Mouse (Mus musculus): Measurements from ENCODE around the gene Sdf2. TPM values are rescaled to one million over a fixed set of nuclear protein-coding genes. Genes with fewer than 3 reads are reported as not detected.

Sdf2 gene
- 29.0 and 33.7 TPM in 2 replicates for polyA plus RNA-seq (2015; fragmentation: Nextera tagmentation; extraction: Ambion mirVana)

DNA sequence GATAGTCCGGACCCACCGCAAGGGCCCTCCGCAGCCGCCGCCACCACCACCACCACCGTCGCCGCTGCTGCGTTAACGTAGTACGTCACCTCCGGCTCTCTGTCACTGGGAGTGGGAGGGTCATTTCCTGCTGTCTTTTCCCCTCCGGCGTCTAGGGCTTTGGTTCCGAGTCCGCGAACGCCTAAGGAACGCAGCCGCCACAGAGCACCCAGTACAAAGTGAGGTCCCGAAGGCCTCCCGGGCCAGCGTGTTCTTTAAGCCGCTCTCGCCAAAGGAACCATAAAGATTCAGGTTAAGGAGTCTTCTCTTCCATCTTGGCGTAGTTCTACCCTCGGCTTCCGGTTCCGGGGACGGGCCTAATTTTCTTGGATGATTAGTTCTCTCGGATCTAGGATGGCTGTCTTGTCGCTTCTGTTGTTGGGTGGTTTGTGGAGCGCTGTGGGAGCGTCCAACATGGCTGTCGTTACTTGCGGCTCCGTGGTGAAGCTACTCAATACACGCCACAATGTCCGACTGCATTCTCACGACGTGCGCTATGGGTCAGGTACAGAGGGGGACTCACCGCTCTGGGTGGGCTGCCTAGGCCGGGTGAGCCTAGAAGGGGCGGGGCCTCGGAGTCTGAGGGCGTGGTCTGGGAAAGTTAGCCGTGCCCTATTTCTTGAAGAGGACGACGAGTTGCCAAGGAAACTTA is at the start of gene Sdf2, which contains the start of gene Supt6:
Gene Sdf2, plus strand, starts transcription at position 120 of the 691 bp plus-strand sequence.
Gene Supt6, minus strand, starts transcription at position 361 of the 691 bp plus-strand sequence.
- peak; percentile 93 for ATAC-seq (ENCODE audit: insufficient read depth)
- under 1% methylated on average over 50 of the region's 50 CpGs for WGBS (ENCODE audit: insufficient replicate concordance)
- peaks cover 43% of the 10 kb centered on the region for H3K4me1 ChIP-seq (replicated peaks)
- peak within 1 kb of the TSS; percentile 96 for H3K27ac ChIP-seq (replicated peaks)
- H3K4me2 ChIP-seq = peak within 1 kb of the TSS; percentile 80
- H3K4me3 ChIP-seq (replicated peaks) = peak within 1 kb of the TSS; percentile 90
- H3K9me3 ChIP-seq (replicated peaks) = no peaks in the 10 kb centered on the region
- H3K27me3 ChIP-seq = no peaks in the 10 kb centered on the region
- peaks cover 10% of the 10 kb centered on the region for H3K36me3 ChIP-seq (replicated peaks)
- peak within 1 kb of the TSS; percentile 88 for H3K9ac ChIP-seq

GRCm38 (mm10) chr11:78202372-78202771 is 43.2 kb upstream of the Sdf2 start:
- Histone ChIP-seq H3K4me1 (replicated peaks) (no peaks in the 10 kb centered on the region), H3K4me3 (replicated peaks) (no peak overlapping the region), H3K36me3 (replicated peaks) (peaks cover 29% of the 10 kb centered on the region), H3K9ac (no peak overlapping the region), H3K27me3 (no peaks in the 10 kb centered on the region), H3K4me2 (no peak overlapping the region), H3K9me3 (replicated peaks) (no peaks in the 10 kb centered on the region), H3K27ac (replicated peaks) (no peak overlapping the region)
- 77% methylated on average over 3 of the region's 3 CpGs for WGBS (ENCODE audit: insufficient replicate concordance)
- ATAC-seq (ENCODE audit: insufficient read depth) = no peak

- WGBS (ENCODE audit: insufficient replicate concordance) = 81% methylated on average over 6 of the region's 6 CpGs
- Histone ChIP-seq H3K4me2 (no peak overlapping the region), H3K27me3 (no peaks in the 10 kb centered on the region), H3K4me1 (replicated peaks) (no peaks in the 10 kb centered on the region), H3K9ac (no peak overlapping the region), H3K4me3 (replicated peaks) (no peak overlapping the region), H3K36me3 (replicated peaks) (peaks cover 48% of the 10 kb centered on the region), H3K27ac (replicated peaks) (no peak overlapping the region), H3K9me3 (replicated peaks) (no peaks in the 10 kb centered on the region)
- no peak for ATAC-seq (ENCODE audit: insufficient read depth)
Observed at GRCm38 (mm10) chr11:78204287-78204686, 41.3 kb upstream of the Sdf2 start.

DNA sequence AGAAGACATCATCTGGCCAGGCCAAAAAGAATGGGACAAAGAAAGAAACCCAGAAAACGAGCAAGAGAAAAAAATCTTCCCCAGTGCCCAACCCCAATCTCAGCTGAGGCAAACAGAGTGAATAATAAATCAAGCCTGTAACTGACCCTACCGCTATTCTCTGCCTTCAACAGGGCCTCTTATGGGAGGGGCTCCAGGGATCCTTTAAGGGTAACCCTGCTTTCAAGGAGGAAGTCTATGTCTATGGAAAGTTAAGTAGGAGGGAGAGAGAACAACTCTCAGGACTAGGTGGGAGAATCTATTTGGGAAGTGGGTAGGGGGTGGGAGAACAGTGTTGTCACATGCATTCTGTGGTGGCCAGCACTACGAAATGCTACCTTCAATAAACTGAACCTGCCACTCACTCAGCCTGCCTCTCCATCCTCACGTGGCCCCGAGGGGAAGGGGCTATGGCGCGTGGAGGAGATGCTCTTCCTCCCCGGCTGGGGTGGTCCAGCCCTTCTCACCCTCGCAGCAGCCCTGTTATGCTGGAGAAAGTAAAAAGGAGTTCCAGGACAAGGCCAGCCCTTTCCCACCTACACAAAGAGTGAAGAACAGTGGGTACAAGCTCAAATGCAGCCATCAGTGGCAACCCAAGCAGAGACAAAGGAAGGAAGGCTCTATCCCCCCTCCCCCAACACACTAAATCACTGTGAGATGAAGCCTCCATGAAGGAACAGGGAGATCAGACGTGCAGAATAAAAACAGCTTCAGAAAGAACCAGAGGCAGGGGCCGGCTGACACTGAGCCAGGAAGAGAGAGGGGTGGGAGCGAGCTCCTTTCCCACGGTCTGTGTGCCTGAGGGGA is 40.0 kb upstream of the Sdf2 start:
- peaks cover 61% of the 10 kb centered on the region for H3K36me3 ChIP-seq (replicated peaks)
- H3K4me2 ChIP-seq = no peak overlapping the region
- no peak overlapping the region for H3K9ac ChIP-seq
- no peaks in the 10 kb centered on the region for H3K4me1 ChIP-seq (replicated peaks)
- no peak overlapping the region for H3K27ac ChIP-seq (replicated peaks)
- no peak for ATAC-seq (ENCODE audit: insufficient read depth)
- WGBS (ENCODE audit: insufficient replicate concordance) = 76% methylated on average over 13 of the region's 13 CpGs
- no peaks in the 10 kb centered on the region for H3K27me3 ChIP-seq
- no peak overlapping the region for H3K4me3 ChIP-seq (replicated peaks)
- no peaks in the 10 kb centered on the region for H3K9me3 ChIP-seq (replicated peaks)

DNA sequence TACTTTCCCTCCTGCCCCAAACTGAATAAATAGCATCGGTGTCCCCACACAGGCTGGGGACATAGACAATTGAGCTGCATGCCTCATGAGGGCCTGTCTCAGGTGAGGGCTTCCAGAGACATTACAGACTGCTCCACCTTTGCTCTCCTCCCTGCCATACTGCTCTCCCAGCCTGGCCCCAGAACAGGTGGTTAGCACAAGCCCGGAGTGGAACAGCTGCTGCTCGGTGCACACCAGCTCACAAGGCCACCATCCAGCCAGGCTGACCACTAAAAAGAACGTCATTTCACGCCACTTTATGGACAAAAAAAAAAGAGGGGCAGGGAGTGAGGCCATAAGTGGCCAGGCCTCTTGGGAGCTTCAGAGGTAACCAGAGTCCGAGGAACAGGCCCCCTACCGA is 38.4 kb upstream of the Sdf2 start:
- H3K27ac ChIP-seq (replicated peaks) = no peak overlapping the region
- ATAC-seq (ENCODE audit: insufficient read depth) = no peak
- no peaks in the 10 kb centered on the region for H3K9me3 ChIP-seq (replicated peaks)
- H3K27me3 ChIP-seq = no peaks in the 10 kb centered on the region
- no peaks in the 10 kb centered on the region for H3K4me1 ChIP-seq (replicated peaks)
- no peak overlapping the region for H3K9ac ChIP-seq
- 85% methylated on average over 7 of the region's 7 CpGs for WGBS (ENCODE audit: insufficient replicate concordance)
- no peak overlapping the region for H3K4me2 ChIP-seq
- H3K4me3 ChIP-seq (replicated peaks) = no peak overlapping the region
- H3K36me3 ChIP-seq (replicated peaks) = peaks cover 77% of the 10 kb centered on the region

DNA sequence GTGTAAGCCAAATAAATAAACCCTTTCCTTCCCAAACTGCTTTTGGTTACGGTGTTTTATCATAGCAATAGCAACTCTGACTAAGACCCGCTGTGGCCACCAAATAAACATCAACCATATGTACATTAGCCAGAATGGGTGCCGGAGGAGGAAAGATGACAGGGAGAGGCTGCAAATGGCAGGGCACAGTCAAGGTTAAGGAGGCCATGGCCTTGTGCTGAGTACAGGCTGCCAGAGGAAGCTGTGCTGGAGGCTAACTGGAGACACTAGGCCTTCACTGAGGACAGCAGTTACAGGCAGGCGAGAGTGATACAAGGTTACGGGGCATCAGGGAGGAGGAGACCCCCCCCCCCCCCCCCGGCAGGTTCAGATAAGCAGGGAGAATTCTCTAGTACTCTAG is 35.7 kb upstream of the Sdf2 start:
- WGBS (ENCODE audit: insufficient replicate concordance) = 84% methylated on average over 6 of the region's 6 CpGs
- no peak overlapping the region for H3K9ac ChIP-seq
- peaks cover 98% of the 10 kb centered on the region for H3K36me3 ChIP-seq (replicated peaks)
- no peak overlapping the region for H3K4me3 ChIP-seq (replicated peaks)
- no peak for ATAC-seq (ENCODE audit: insufficient read depth)
- H3K4me1 ChIP-seq (replicated peaks) = no peaks in the 10 kb centered on the region
- H3K27me3 ChIP-seq = no peaks in the 10 kb centered on the region
- no peak overlapping the region for H3K4me2 ChIP-seq
- no peak overlapping the region for H3K27ac ChIP-seq (replicated peaks)
- H3K9me3 ChIP-seq (replicated peaks) = no peaks in the 10 kb centered on the region

GRCm38 (mm10) chr11:78210615-78211014 is 34.9 kb upstream of the Sdf2 start:
- no peak overlapping the region for H3K9ac ChIP-seq
- H3K4me2 ChIP-seq = no peak overlapping the region
- H3K9me3 ChIP-seq (replicated peaks) = no peaks in the 10 kb centered on the region
- no peak overlapping the region for H3K4me3 ChIP-seq (replicated peaks)
- no peaks in the 10 kb centered on the region for H3K27me3 ChIP-seq
- H3K27ac ChIP-seq (replicated peaks) = no peak overlapping the region
- ATAC-seq (ENCODE audit: insufficient read depth) = no peak
- 77% methylated on average over 7 of the region's 7 CpGs for WGBS (ENCODE audit: insufficient replicate concordance)
- no peaks in the 10 kb centered on the region for H3K4me1 ChIP-seq (replicated peaks)
- peaks cover 100% of the 10 kb centered on the region for H3K36me3 ChIP-seq (replicated peaks)

GRCm38 (mm10) chr11:78211513-78211912 is 34.0 kb upstream of the Sdf2 start:
- WGBS (ENCODE audit: insufficient replicate concordance) = 80% methylated on average over 5 of the region's 5 CpGs
- Histone ChIP-seq H3K36me3 (replicated peaks) (peaks cover 100% of the 10 kb centered on the region), H3K9me3 (replicated peaks) (no peaks in the 10 kb centered on the region), H3K4me1 (replicated peaks) (no peaks in the 10 kb centered on the region), H3K4me2 (no peak overlapping the region), H3K27me3 (no peaks in the 10 kb centered on the region), H3K4me3 (replicated peaks) (no peak overlapping the region), H3K27ac (replicated peaks) (no peak overlapping the region; the same call in 1 of the 2 replicates), H3K9ac (no peak overlapping the region)
- ATAC-seq (ENCODE audit: insufficient read depth) = no peak

- peaks cover 99% of the 10 kb centered on the region for H3K36me3 ChIP-seq (replicated peaks)
- 58% methylated on average over 14 of the region's 14 CpGs for WGBS (ENCODE audit: insufficient replicate concordance)
- H3K9ac ChIP-seq = no peak overlapping the region
- no peaks in the 10 kb centered on the region for H3K9me3 ChIP-seq (replicated peaks)
- peak; percentile 31; the same call in 1 of the 2 replicates for ATAC-seq (ENCODE audit: insufficient read depth)
- H3K27ac ChIP-seq (replicated peaks) = 0 out of 2 replicates have a peak overlapping the region, but pooled peaks have one; percentile 14
- H3K4me2 ChIP-seq = no peak overlapping the region
- H3K4me3 ChIP-seq (replicated peaks) = no peak overlapping the region
- no peaks in the 10 kb centered on the region for H3K4me1 ChIP-seq (replicated peaks)
- no peaks in the 10 kb centered on the region for H3K27me3 ChIP-seq
Observed at GRCm38 (mm10) chr11:78213086-78213817, 32.3 kb upstream of the Sdf2 start.

GRCm38 (mm10) chr11:78215709-78216317 is 29.7 kb upstream of the Sdf2 start:
- no peak overlapping the region for H3K4me2 ChIP-seq
- H3K36me3 ChIP-seq (replicated peaks) = peaks cover 98% of the 10 kb centered on the region
- H3K27me3 ChIP-seq = no peaks in the 10 kb centered on the region
- WGBS (ENCODE audit: insufficient replicate concordance) = 85% methylated on average over 11 of the region's 11 CpGs
- H3K27ac ChIP-seq (replicated peaks) = no peak overlapping the region
- no peak for ATAC-seq (ENCODE audit: insufficient read depth)
- no peak overlapping the region for H3K9ac ChIP-seq
- H3K4me1 ChIP-seq (replicated peaks) = no peaks in the 10 kb centered on the region
- H3K4me3 ChIP-seq (replicated peaks) = no peak overlapping the region
- H3K9me3 ChIP-seq (replicated peaks) = no peaks in the 10 kb centered on the region

Data from liver, embryonic 15.5 days (tissue).